Mouse (Mus musculus) heart, postnatal 0 days (tissue): ENCODE results near the gene 4933428G20Rik.

Experiments used
- CTCF ChIP-seq: IDR thresholded peaks from 2 replicates; pipeline ENCODE4 v1.5.1; 2016; ENCODE audit warnings: antibody characterized with exemption, control low read depth, low read depth
- EP300 ChIP-seq: IDR thresholded peaks from 2 replicates; pipeline ENCODE4 v1.6.1; 2016; ENCODE audit warnings: antibody characterized with exemption, low read depth

GRCm38 (mm10) chr11:97533653-97534052, 33.5 kb upstream of the 4933428G20Rik start:
- TF ChIP-seq EP300, result no peak
- TF ChIP-seq CTCF, result no peak
